Mouse (Mus musculus) forebrain, embryonic 15.5 days (tissue): ENCODE data around the gene C130026I21Rik. TPM values are rescaled to one million over a fixed set of nuclear protein-coding genes. Genes with fewer than 3 reads are reported as not detected.
"Not testable (repeated sequence)": the region's sequence is repeated elsewhere in the genome, so short reads cannot be mapped to it uniquely, and the experiment has no call there.

Source experiments
- ATAC-seq: fragments of 200-750 bp; cut with Nextera tagmentation; replicated peaks from 2 replicates; pipeline ENCODE4 v1.8.0; 2017; ENCODE audit warnings: mild to moderate bottlenecking, moderate TSS enrichment, moderate library complexity
- H3K27ac ChIP-seq: fragments of 300-500 bp; sonication (generic); replicated peaks from 2 replicates; pipeline ENCODE4 v1.5.1; 2015; ENCODE audit warnings: mild to moderate bottlenecking, inconsistent platforms
- H3K27me3 ChIP-seq: fragments of 300-500 bp; sonication (generic); 2 replicates; pipeline ENCODE4 v1.6.1; 2015; ENCODE audit warnings: inconsistent platforms
- H3K36me3 ChIP-seq: fragments of 300-500 bp; sonication (generic); 2 replicates; pipeline ENCODE4 v1.6.1; 2015; ENCODE audit warnings: mild to moderate bottlenecking, inconsistent platforms
- H3K4me1 ChIP-seq: fragments of 300-500 bp; sonication (generic); 2 replicates; pipeline ENCODE4 v1.6.1; 2015; ENCODE audit warnings: inconsistent platforms
- H3K4me2 ChIP-seq: fragments of 300-500 bp; sonication (generic); replicated peaks from 2 replicates; pipeline ENCODE4 v1.6.1; 2015; ENCODE audit warnings: mild to moderate bottlenecking, inconsistent platforms
- H3K4me3 ChIP-seq: fragments of 300-500 bp; sonication (generic); 2 replicates; pipeline ENCODE4 v1.5.1; 2015; ENCODE audit warnings: mild to moderate bottlenecking, inconsistent platforms
- H3K9ac ChIP-seq: fragments of 300-500 bp; sonication (generic); replicated peaks from 2 replicates; pipeline ENCODE4 v1.6.1; 2015; ENCODE audit warnings: mild to moderate bottlenecking, inconsistent platforms
- H3K9me3 ChIP-seq: fragments of 300-500 bp; sonication (generic); 2 replicates; pipeline ENCODE4 v1.6.1; 2016; ENCODE audit warnings: inconsistent platforms
- WGBS: fragments of 180-500 bp; shearing (Covaris S2); methylation state at CpG from one replicate; pipeline ENCODE4 v1.1.7; 2015; ENCODE audit warnings: mixed read lengths; 5-methylcytosine and 5-hydroxymethylcytosine counted together
- polyA plus RNA-seq: library from polyadenylated mRNA; unstranded; fragments of >200 nt; fragmentation: Nextera tagmentation; extraction: Ambion mirVana; gene quantifications from 2 replicates; pipeline ENCODE4 v1.2.1, GENCODE M21; 2015

C130026I21Rik gene
- polyA plus RNA-seq, 1 experiment from 2014 or later, result 0.37 TPM

DNA sequence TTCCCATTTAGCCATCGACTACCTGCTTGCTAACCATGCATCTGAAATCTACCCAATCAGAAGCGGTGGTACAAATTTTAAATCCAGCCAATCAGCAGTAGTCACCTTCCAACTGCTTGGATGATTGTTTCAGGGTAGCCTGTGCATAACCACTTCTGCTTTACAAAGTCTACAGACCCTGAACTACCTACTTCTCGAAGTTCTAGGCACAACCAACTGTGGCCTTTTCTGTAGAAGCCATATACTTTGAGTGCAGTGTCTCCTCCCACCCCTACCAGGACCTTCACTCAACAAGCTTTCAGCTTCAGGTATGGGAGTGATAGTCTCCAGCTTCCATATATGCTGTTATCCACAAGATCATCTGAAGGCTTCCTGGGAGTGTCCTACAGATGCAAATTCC lies 178.2 kb downstream of the C130026I21Rik start:
- not testable (repeated sequence) for H3K36me3 ChIP-seq, H3K9ac ChIP-seq, H3K4me3 ChIP-seq, H3K27me3 ChIP-seq, ATAC-seq, H3K4me1 ChIP-seq, H3K9me3 ChIP-seq, H3K27ac ChIP-seq, H3K4me2 ChIP-seq
- WGBS, result 39% methylated on average over 1 of the region's 3 CpGs

DNA sequence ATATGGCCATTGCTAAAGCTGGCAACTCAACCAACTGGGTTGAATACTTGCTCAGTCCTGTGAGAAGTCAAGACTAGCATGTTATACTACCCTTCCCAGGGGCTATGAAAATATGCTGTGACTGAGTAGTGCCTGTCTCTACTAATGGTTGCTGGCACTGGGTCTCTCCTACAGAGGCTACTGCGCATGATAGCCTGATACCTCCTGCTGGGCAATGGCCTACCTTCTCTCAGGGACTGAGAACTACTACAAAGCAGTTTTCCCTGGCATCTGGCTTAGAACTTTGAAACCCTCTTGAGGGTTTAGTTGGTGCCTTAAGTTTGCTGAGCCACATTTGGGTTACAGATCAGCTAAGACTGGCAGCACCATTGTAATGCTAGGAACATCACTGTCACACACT lies 184.2 kb downstream of the C130026I21Rik start:
- not testable (repeated sequence) for H3K4me3 ChIP-seq, H3K9ac ChIP-seq, H3K9me3 ChIP-seq, H3K36me3 ChIP-seq, H3K4me1 ChIP-seq, H3K4me2 ChIP-seq, H3K27me3 ChIP-seq, ATAC-seq, H3K27ac ChIP-seq
- WGBS, result 70% methylated on average over 1 of the region's 1 CpGs

DNA sequence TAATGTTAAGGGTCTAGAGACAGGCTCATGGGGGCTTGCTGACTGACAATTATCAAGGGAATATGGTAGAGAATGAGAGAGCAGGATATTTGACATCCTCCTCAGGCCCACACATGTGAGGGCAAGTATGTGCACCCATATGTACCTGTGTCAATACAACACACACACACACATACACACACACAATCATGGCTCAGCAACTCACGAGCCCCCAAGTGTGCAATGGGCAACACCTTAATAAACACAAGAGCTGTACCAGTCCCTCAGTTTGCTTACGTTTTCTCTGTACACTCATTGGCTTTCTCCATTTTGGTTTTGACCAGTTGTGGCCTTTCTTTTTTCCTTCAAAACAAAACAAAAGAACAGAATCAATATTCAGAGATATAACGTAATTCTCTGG lies 185.6 kb downstream of the C130026I21Rik start:
- H3K9ac ChIP-seq, H3K36me3 ChIP-seq, H3K4me2 ChIP-seq, H3K4me1 ChIP-seq, H3K4me3 ChIP-seq, H3K27me3 ChIP-seq, ATAC-seq, H3K9me3 ChIP-seq, H3K27ac ChIP-seq: not testable (repeated sequence)
- WGBS, result 57% methylated on average over 3 of the region's 3 CpGs

DNA sequence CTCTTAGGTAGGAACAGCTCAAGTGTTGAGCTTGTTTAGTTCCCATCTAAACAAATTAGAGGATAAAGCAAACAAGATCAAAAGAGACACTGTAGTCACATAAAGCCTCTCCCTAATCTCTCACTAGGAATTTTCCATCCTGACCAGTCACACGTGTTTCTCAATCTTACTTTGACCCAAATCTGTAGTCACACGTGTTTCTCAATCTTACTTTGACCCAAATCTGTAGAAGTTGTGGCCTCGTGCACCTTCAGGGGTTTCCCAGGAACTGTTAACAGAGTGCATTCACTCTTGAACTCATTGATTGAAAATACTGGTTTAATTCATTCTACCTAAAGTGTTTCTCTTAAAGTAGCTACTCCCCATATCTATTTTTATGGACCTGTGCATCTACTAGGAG lies 197.3 kb downstream of the C130026I21Rik start:
- H3K4me1 ChIP-seq, H3K9me3 ChIP-seq, H3K36me3 ChIP-seq, H3K4me2 ChIP-seq, H3K9ac ChIP-seq, H3K27ac ChIP-seq, H3K4me3 ChIP-seq, H3K27me3 ChIP-seq, ATAC-seq: not testable (repeated sequence)
- 64% methylated on average over 3 of the region's 3 CpGs for WGBS

DNA sequence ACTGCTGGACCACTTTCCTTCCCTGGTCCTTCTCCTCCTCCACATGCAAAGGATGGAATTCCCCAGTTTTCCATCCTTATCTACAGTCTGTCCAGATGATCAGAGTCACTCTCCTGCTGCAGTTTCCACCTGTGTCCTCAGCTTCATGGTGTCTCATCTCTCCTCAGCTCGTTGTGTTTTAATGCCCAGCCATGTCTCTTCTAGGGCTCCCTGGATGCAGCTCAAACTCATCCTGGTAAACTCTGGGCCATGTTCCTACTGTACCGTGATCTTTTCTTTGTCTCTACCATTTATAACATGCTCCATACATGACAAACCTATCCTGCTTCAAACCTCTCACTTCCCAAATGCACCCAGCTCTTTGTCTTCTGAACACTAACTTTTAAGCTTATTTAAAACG lies 198.7 kb downstream of the C130026I21Rik start:
- not testable (repeated sequence) for H3K27ac ChIP-seq, H3K36me3 ChIP-seq, H3K4me3 ChIP-seq, ATAC-seq, H3K27me3 ChIP-seq, H3K4me2 ChIP-seq, H3K4me1 ChIP-seq, H3K9me3 ChIP-seq, H3K9ac ChIP-seq
- WGBS, result 66% methylated on average over 3 of the region's 3 CpGs

DNA sequence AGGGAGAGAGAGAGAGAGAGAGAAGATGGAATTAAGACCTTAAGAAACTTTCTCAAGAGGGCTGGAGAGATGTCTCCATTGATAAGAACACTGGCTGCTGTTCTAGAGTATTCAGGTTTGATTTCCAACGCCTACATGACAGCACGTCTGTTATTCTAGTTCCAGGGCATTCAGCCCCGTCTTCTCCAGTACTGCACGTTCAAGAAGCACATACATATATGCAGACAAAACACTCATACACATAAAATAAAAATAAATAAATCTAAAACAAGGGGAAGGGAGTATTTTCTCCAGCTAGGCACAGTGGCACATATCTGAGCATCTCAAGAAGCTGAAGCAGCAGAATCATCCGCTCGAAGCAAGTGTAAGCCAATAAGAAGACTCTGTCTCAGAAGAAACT lies 234.6 kb downstream of the C130026I21Rik start:
- not testable (repeated sequence) for H3K36me3 ChIP-seq, H3K4me3 ChIP-seq, H3K4me1 ChIP-seq, H3K27me3 ChIP-seq, H3K9ac ChIP-seq, H3K27ac ChIP-seq, H3K9me3 ChIP-seq, ATAC-seq, H3K4me2 ChIP-seq
- WGBS, result 76% methylated on average over 6 of the region's 6 CpGs

DNA sequence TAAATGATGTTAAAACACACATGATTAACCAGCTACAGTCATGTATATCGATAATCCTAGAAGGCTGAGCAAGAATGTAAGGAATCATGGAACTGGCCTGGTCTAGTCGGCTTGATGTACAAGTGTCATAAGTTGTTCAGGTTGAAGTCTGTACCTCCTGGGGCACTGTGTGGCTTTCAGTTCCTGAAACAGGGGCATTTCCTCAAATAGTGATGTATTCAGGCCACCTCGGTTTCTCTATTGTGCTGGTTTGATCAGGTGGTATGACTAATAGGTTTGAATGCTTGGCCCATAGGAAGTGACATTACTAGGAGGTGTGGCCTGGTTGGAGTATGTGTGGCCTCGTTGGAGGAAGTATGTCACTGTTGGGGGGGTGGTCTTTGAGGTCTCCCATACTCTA lies 236.0 kb downstream of the C130026I21Rik start:
- H3K4me2 ChIP-seq, H3K27me3 ChIP-seq, H3K27ac ChIP-seq, H3K9ac ChIP-seq, H3K4me3 ChIP-seq, ATAC-seq, H3K9me3 ChIP-seq, H3K36me3 ChIP-seq, H3K4me1 ChIP-seq: not testable (repeated sequence)
- WGBS, result 91% methylated on average over 3 of the region's 4 CpGs

DNA sequence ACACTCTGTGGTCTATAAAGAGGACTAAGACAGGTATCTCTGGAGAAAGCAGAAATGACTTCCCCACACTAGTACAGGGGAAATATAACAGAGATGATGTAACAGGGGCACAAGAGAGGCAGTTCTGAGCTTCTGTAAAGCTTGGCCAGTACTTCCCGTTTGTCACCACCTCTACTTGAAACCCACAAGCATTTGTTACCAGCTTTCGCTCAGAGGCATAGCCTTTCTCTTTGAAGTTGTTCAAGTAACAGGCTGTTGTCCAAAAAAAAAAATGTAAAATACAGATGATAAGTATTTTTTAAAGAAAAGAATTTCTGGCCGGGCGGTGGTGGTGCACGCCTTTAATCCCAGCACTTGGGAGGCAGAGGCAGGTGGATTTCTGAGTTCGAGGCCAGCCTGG lies 236.8 kb downstream of the C130026I21Rik start:
- ATAC-seq, H3K9ac ChIP-seq: not testable (repeated sequence)

DNA sequence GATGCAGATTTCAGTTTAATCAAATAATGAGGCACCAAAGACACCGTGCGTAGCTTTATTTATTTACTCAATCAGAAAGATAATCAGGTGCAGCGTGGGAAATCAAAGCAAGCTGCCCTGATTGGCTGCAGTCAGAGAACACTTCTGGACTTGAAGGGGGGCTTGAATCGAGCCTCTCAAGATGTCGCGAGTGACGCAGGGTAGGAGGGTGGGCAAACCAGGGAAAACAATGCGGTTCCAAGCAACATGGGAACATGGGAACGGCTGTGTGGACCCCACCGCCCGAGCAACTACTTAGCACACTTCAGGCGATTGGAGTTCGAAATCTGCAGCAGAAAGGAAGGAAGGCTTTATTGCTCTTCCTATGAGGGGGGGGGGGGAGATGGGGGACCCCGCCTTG lies 240.2 kb downstream of the C130026I21Rik start:
- H3K9me3 ChIP-seq, H3K4me1 ChIP-seq, H3K4me3 ChIP-seq, H3K27ac ChIP-seq, H3K4me2 ChIP-seq, H3K9ac ChIP-seq, H3K27me3 ChIP-seq, H3K36me3 ChIP-seq, ATAC-seq: not testable (repeated sequence)
- WGBS, result 51% methylated on average over 12 of the region's 14 CpGs

More for the DNA sequence above, 236.8 kb downstream of the C130026I21Rik start:
- not testable (repeated sequence) for H3K36me3 ChIP-seq, H3K9me3 ChIP-seq, H3K4me3 ChIP-seq, H3K27me3 ChIP-seq, H3K4me2 ChIP-seq, H3K27ac ChIP-seq, H3K4me1 ChIP-seq
- WGBS, result 98% methylated on average over 6 of the region's 6 CpGs

DNA sequence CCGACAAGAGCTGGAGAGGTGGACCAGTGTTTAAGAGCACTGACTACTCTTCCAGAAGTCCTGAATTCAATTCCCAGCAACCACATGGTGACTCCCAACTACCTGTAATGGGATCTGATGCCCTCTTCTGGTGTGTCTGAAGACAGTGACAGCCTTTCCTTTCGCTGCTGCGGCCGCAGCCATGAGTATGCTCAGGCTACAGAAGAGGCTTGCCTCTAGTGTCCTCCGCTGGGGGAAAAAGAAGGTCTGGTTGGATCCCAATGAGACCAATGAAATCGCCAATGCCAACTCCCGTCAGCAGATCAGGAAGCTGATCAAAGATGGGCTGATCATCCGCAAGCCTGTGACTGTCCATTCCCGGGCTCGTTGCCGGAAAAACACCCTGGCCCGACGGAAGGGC lies 258.4 kb downstream of the C130026I21Rik start:
- not testable (repeated sequence) for H3K4me2 ChIP-seq, H3K27ac ChIP-seq

DNA sequence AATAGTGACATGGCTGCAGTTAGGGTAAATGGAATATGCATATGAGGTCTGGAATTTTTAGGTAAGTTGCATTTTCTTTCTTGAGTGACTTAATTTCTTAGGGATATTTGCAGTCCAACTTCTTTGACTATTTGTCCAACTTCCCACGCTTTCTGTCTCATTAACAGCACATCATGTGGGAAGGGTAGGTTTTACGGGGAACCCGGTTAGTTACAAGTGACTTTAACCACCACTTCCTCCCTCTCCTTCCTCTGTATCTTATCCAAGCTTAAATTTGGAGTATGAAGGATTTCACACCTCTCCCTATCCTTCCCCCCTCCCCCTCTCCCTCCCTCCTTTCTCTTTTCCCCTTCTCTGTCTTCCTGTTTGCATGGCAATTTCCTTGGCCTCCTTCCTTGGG lies 259.4 kb downstream of the C130026I21Rik start:
- not testable (repeated sequence) for H3K4me3 ChIP-seq, H3K4me1 ChIP-seq, H3K27me3 ChIP-seq, H3K9ac ChIP-seq, H3K27ac ChIP-seq, ATAC-seq, H3K4me2 ChIP-seq, H3K36me3 ChIP-seq, H3K9me3 ChIP-seq
- WGBS, result 84% methylated on average over 3 of the region's 3 CpGs

More for the DNA sequence above, 258.4 kb downstream of the C130026I21Rik start:
- H3K4me1 ChIP-seq, H3K27me3 ChIP-seq, ATAC-seq, H3K9ac ChIP-seq, H3K9me3 ChIP-seq, H3K4me3 ChIP-seq, H3K36me3 ChIP-seq: not testable (repeated sequence)
- 90% methylated on average over 13 of the region's 13 CpGs for WGBS

DNA sequence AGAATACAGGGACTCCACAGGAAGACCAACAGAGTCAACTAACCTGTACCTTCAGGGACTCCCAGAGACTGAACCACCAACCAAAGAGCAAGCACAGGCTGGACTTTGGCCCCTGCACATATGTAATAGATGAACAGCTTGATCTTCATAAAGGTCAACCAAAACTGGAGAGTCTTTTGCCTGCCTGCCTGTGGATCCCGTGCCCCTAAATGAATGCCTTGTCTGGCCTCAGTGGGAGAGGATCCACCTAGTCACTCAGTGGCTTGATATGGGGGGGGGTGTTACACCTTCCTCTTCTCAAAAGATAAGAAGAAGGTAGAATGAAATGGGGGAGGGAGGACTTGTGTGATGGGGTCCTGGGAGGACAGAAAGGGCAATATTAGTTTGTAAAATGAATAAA lies 262.6 kb downstream of the C130026I21Rik start:
- 63% methylated on average over 1 of the region's 1 CpGs for WGBS
- H3K27ac ChIP-seq, H3K9ac ChIP-seq, H3K4me3 ChIP-seq, ATAC-seq, H3K27me3 ChIP-seq, H3K4me2 ChIP-seq, H3K9me3 ChIP-seq, H3K36me3 ChIP-seq, H3K4me1 ChIP-seq: not testable (repeated sequence)

DNA sequence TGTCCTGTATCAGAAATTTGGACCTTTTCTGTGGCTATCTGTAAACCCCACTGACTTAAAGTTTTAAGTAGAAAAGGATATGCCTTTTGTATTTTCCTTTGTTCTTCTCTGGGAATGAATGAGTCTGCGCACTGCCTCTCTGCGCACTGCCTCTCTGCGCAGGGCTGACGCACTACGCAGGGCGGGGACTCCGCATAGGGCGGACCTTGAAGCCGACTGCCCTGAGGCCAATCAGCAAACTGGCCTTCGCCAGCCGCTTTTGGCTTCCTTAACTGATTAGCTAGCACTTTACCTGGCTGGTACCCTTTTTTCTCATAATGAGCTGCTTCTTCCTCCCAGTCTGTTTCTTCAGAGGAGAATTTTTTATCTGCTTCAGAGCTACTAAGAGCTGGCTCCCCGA lies 271.1 kb downstream of the C130026I21Rik start:
- not testable (repeated sequence) for H3K4me2 ChIP-seq, H3K27me3 ChIP-seq, H3K27ac ChIP-seq, H3K4me1 ChIP-seq, H3K4me3 ChIP-seq, H3K36me3 ChIP-seq, H3K9ac ChIP-seq, ATAC-seq, H3K9me3 ChIP-seq
- WGBS, result 92% methylated on average over 7 of the region's 12 CpGs

DNA sequence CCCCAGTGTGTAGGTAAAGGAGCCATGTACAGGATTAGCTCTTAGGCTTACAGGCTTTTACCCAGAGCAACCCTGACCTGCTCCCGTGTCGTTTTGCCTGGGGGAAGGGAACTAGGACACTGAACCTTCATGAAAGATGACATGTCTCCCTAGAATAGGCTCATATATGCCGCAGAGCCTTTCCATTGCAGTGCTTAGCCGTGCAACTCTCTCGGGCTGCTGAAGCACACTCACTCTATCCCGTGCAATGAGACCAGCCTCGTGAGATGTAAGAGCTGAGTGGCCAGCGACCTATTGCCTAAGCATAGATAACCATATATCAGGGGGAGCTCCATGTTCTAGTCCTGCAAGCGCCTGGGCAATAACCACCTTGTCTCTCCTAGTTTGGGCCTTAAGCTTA lies 274.1 kb downstream of the C130026I21Rik start:
- H3K4me1 ChIP-seq, ATAC-seq, H3K36me3 ChIP-seq, H3K4me2 ChIP-seq, H3K9ac ChIP-seq, H3K4me3 ChIP-seq, H3K27me3 ChIP-seq, H3K27ac ChIP-seq, H3K9me3 ChIP-seq: not testable (repeated sequence)
- 91% methylated on average over 7 of the region's 9 CpGs for WGBS
